Mouse (Mus musculus) testis, adult 2 months (tissue): ENCODE results near the gene Dmwd. TPM values are rescaled to one million over a fixed set of nuclear protein-coding genes. Genes with fewer than 3 reads are reported as not detected.

ENCODE experiments used
- H3K27ac ChIP-seq: fragments of 200-500 bp; 2 replicates; pipeline ENCODE4 v1.5.1; 2012; ENCODE audit warnings: low read depth, low read length; ENCODE audit not compliant: control insufficient read depth, insufficient read depth
- H3K27me3 ChIP-seq: fragments of 200-500 bp; 2 replicates; pipeline ENCODE4 v1.6.1; 2012; ENCODE audit warnings: mild to moderate bottlenecking, low read length, moderate library complexity; ENCODE audit not compliant: control insufficient read depth, insufficient read depth
- H3K36me3 ChIP-seq: fragments of 200-500 bp; 2 replicates; pipeline ENCODE4 v1.6.1; 2012; ENCODE audit warnings: mild to moderate bottlenecking, low read length; ENCODE audit not compliant: control insufficient read depth, insufficient read depth
- H3K4me1 ChIP-seq: fragments of 200-500 bp; 2 replicates; pipeline ENCODE4 v1.6.1; 2012; ENCODE audit warnings: low read length; ENCODE audit not compliant: control insufficient read depth, insufficient read depth
- H3K4me3 ChIP-seq: fragments of 200-500 bp; 2 replicates; pipeline ENCODE4 v1.5.1; 2012; ENCODE audit warnings: low read depth, mild to moderate bottlenecking, low read length, moderate library complexity, mixed read lengths; ENCODE audit not compliant: control insufficient read depth
- CTCF ChIP-seq: fragments of 200-500 bp; IDR thresholded peaks from 2 replicates; pipeline ENCODE4 v1.5.1; 2012; ENCODE audit warnings: low read depth, mild to moderate bottlenecking, inconsistent platforms, low read length, moderate library complexity; ENCODE audit not compliant: control insufficient read depth, insufficient read depth, insufficient replicate concordance
- POLR2A ChIP-seq: fragments of 200-500 bp; IDR thresholded peaks from 2 replicates; pipeline ENCODE4 v1.6.1; 2012; ENCODE audit warnings: low read depth, mild to moderate bottlenecking, inconsistent platforms, low read length, moderate library complexity; ENCODE audit not compliant: control insufficient read depth
- polyA plus RNA-seq: library from polyadenylated mRNA; depleted of rRNA; stranded (reverse); fragments of >200 nt; gene quantifications from 2 replicates; pipeline ENCODE4 v1.2.3, GENCODE M21; 2012; rRNA removed

The Dmwd gene
- polyA plus RNA-seq, 1 experiment: 83.7 TPM

DNA sequence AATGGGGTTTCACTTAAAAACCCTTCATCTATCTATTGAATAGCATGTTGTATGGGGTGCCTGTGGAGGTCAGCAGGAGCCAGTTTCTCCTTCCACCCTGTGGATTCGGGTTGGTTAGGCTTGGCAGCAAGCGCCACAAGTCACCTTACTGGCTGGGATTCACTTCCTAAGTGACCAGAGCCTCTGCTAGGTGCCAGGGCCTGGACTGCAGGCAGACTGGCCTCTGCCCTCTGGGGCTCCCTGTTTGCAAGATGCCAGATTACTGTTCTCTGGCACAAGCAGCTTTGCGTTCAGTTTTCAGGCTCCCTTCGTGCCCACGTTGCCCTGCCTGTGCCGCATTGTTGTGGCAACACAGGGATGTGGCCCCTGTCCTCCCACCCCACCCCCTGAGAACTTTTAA lies 48.7 kb downstream of the Dmwd start:
- no peaks in the 10 kb centered on the region for H3K36me3 ChIP-seq

DNA sequence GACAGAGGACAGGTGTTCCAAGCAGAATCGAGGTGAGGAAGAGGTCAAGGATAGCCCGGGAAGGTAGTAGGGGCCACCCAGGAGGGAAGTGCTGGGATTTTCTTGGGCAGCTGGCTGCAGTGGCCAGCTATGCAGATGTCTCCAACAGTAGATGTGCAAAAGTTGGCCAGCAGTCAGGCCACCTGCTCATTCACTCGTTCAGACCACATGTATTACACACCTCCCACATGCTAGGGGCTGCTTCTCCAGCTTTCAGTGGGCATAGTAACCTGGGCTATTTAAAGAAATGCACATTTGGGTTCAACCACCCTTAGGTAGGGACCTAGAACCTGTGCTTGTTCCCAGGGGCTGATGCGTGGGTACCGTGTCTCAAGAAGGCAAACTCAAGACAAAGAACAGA lies 51.7 kb downstream of the Dmwd start:
- H3K27me3 ChIP-seq: no peaks in the 10 kb centered on the region
- H3K36me3 ChIP-seq: no peaks in the 10 kb centered on the region
- H3K4me3 ChIP-seq: no peak overlapping the region
- peaks cover 10% of the 10 kb centered on the region; the same call in 1 of the 2 replicates for H3K4me1 ChIP-seq
- TF ChIP-seq CTCF (no peak), POLR2A (no peak)
- no peak overlapping the region for H3K27ac ChIP-seq

More for the DNA sequence above, 48.7 kb downstream of the Dmwd start:
- no peak overlapping the region for H3K4me3 ChIP-seq
- H3K27ac ChIP-seq: no peak overlapping the region
- H3K27me3 ChIP-seq: no peaks in the 10 kb centered on the region
- H3K4me1 ChIP-seq: peaks cover 3% of the 10 kb centered on the region
- no peak for TF ChIP-seq POLR2A
- no peak for TF ChIP-seq CTCF

DNA sequence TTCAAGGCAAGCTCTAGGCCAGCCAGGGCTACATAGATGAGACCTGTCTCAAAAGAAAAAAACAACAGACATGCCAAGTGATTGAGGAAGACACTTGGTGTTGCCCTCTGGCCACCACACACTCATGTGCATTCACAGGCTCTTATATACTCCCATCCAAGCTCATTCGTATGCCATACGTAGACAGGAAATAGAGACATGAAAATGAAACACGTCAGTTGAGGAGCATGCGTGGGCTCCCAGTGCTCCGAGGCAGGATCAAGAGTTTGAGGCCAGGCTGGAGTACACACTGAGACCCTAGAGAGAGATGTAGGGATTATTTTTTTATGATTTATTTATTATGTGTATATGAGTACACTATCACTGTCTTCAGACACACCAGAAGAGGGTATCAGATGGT lies 53.4 kb downstream of the Dmwd start:
- Histone ChIP-seq H3K4me1 (peaks cover 10% of the 10 kb centered on the region; the same call in 1 of the 2 replicates), H3K4me3 (no peak overlapping the region), H3K27me3 (no peaks in the 10 kb centered on the region), H3K27ac (no peak overlapping the region), H3K36me3 (no peaks in the 10 kb centered on the region)
- no peak for TF ChIP-seq POLR2A
- no peak for TF ChIP-seq CTCF

DNA sequence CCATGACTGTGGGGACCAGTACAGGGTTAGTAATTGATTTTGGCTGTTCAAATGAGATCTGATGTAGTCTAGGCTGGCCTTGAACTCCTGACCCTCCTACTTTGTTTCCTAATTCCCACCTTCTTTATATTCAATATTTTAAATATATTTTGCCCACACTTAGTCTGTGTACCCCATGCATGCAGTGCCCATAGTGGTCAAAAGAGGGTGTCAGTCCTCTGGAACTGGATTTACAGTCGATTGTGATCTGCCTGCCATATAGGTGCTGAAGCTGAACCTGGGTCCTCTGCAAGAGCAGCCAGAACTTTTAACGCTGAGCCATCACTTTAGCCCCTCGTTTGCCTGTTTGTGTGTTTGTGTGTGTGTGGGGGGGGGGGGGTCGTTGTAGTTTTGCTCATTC lies 54.6 kb downstream of the Dmwd start:
- H3K4me1 ChIP-seq: peaks cover 10% of the 10 kb centered on the region; the same call in 1 of the 2 replicates
- no peak for TF ChIP-seq POLR2A
- no peak for TF ChIP-seq CTCF
- H3K36me3 ChIP-seq: no peaks in the 10 kb centered on the region
- peak overlapping the region; percentile 85 for H3K4me3 ChIP-seq
- H3K27me3 ChIP-seq: no peaks in the 10 kb centered on the region
- H3K27ac ChIP-seq: peak overlapping the region; percentile 86

DNA sequence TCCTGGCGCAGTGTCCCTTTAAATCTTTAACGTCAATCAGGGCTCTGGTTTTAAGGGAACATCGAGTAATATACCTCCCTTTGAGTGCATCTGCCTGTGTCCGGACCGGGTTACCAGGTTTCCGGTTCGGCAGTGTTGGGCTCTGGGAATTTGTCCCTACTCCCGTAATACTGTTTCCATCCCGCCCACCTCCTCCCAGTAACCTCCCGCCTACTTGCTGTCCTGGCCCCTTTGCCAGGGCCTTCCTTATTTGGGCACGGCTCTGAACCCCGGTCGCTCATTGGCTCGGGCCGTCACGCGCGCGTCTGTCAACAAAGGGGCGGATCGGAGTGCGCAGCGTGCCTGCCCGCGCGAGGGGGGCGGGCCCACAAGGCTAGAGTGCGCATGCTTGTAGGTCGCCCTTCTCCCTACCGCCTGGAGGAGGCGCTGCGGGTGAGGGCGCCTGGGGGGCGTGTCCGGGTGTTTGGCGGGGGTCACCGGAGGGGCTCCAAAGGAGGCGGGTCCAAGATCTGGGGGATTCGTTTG lies 55.4 kb downstream of the Dmwd start:
- peak overlapping the region; percentile 85 for H3K4me3 ChIP-seq
- H3K36me3 ChIP-seq: no peaks in the 10 kb centered on the region
- H3K4me1 ChIP-seq: peaks cover 10% of the 10 kb centered on the region; the same call in 1 of the 2 replicates
- H3K27me3 ChIP-seq: no peaks in the 10 kb centered on the region
- TF ChIP-seq POLR2A (peak; percentile 42; the same call in 1 of the 2 replicates), CTCF (peak; percentile 76)
- peak overlapping the region; percentile 86 for H3K27ac ChIP-seq

Other genes starting within 250 kb of the Dmwd start
- 0.63 and 0.94 TPM in 2 replicates for gene Mill2, start 236.3 kb upstream of the Dmwd start, polyA plus RNA-seq
- gene Pglyrp1, start 204.9 kb upstream of the Dmwd start, polyA plus RNA-seq: 0.14 TPM in 1 of 2 replicates, not detected in the other
- 23.8 and 26.8 TPM in 2 replicates for gene Ccdc61, start 165.8 kb upstream of the Dmwd start, polyA plus RNA-seq
- 2.4 TPM in 2 replicates for gene Nova2, start 150.3 kb upstream of the Dmwd start, polyA plus RNA-seq
- 0.08 and 0.10 TPM in 2 replicates for gene Nanos2, start 88.8 kb upstream of the Dmwd start, polyA plus RNA-seq
- gene Mypop, start 85.0 kb upstream of the Dmwd start, polyA plus RNA-seq: 35.6 and 42.9 TPM in 2 replicates
- 4.9 and 5.4 TPM in 2 replicates for gene Irf2bp1, start 72.2 kb upstream of the Dmwd start, polyA plus RNA-seq
- gene Foxa3, start 52.7 kb upstream of the Dmwd start, polyA plus RNA-seq: 2.1 and 2.3 TPM in 2 replicates
- gene Sympk, start 51.9 kb upstream of the Dmwd start, polyA plus RNA-seq: 196 and 222 TPM in 2 replicates
- 226 and 241 TPM in 2 replicates for gene Rsph6a, start 21.5 kb upstream of the Dmwd start, polyA plus RNA-seq
- gene Dmpk, start 7.6 kb downstream of the Dmwd start, polyA plus RNA-seq: 75.3 and 91.2 TPM in 2 replicates
- gene Six5, start 18.4 kb downstream of the Dmwd start, polyA plus RNA-seq: 3.3 and 3.5 TPM in 2 replicates
- gene Gm4969, start 42.1 kb downstream of the Dmwd start, polyA plus RNA-seq: 13.2 and 16.4 TPM in 2 replicates
- gene Fbxo46, start 43.6 kb downstream of the Dmwd start, polyA plus RNA-seq: 49.3 and 59.7 TPM in 2 replicates
- gene Qpctl, start 73.1 kb downstream of the Dmwd start, polyA plus RNA-seq: 12.7 and 13.5 TPM in 2 replicates
- 135 and 140 TPM in 2 replicates for gene Snrpd2, start 73.5 kb downstream of the Dmwd start, polyA plus RNA-seq
- gene Gipr, start 89.9 kb downstream of the Dmwd start, polyA plus RNA-seq: 20.9 and 24.3 TPM in 2 replicates
- 11.1 and 12.9 TPM in 2 replicates for gene Eml2, start 100.2 kb downstream of the Dmwd start, polyA plus RNA-seq
- gene Gpr4, start 136.3 kb downstream of the Dmwd start, polyA plus RNA-seq: 9.5 and 16.2 TPM in 2 replicates
- gene Opa3, start 152.1 kb downstream of the Dmwd start, polyA plus RNA-seq: 13.6 and 14.5 TPM in 2 replicates
- gene Vasp, start 195.6 kb downstream of the Dmwd start, polyA plus RNA-seq: 42.4 and 44.7 TPM in 2 replicates
- 0.20 and 0.30 TPM in 2 replicates for gene Ppm1n, start 203.8 kb downstream of the Dmwd start, polyA plus RNA-seq
- gene Rtn2, start 206.4 kb downstream of the Dmwd start, polyA plus RNA-seq: 15.6 and 17.4 TPM in 2 replicates
- gene Fosb, start 233.8 kb downstream of the Dmwd start, polyA plus RNA-seq: 3.9 and 4.1 TPM in 2 replicates